Mouse (Mus musculus) ZHBTc4 (cell line): ENCODE results near the gene Snx13.

Experiments
- DNase-seq: peaks from one replicate; pipeline ENCODE4 v3.0.0-alpha.2; 2011; ENCODE audit warnings: low read depth, low spot score

The Snx13 gene

DNA sequence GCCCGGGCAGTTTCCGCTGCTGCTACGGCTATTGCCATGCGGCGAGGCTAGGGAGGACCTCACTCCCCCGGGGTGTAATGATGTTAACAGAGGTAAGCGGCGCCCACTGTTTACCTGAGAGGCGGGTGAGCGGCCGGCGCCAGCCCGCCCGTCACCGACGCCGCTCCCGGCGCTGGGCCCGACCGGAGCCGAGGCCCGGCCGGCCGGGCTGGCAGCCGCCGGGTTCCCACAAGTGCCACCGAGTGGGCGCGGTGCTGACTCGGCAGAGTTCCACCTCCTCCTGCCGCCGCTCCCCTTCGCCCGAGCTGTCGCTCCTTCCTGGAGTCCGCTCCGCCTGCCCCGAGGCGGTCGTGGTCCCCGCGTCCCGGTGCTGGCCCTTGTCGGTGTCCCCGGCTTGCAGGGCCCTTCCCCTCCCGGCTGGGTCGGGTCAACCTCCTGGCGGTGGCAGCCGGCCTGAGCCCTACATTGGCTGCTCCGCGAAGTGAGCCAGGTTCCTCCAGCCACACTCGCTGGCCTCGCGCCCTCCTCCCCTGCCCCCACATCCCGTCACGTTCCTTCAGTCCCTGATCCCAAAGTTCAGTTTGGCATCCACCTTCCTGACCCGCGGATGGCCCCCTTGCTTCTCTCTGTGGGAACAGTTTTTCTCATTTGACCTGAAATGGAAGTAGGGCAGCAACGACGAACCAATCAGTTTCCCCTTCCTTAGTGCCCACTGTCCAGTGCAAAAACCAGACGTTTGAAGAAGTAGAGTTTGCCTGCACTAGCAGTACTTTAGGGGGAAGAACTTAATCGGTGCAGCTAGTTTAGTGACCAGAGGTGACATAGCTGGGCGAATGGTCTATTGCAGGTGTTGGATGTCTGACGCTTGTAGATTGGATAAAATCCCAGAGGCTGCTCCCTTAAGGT, 587 bp downstream of the Snx13 start:
- peak; percentile 53 for DNase-seq

DNA sequence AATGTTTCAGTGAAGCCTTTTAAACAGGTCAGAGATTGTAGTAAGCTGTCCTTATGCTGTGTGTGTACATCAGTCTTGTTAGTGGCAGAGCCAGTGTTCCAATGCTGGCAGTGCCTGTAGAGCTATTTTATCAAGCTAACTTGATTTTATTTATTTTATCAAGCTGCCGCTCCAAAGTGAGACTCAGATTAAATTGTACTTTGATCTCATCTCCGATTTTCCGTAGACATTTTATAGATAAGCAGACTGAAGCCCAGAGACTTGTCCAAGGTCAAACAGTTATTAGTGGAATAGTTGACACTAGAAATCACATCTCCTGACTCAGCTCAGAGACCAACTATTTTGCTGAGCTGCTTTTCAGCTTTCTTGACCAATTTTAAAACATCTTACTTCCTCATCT, 1.9 kb downstream of the Snx13 start:
- DNase-seq, result no peak

DNA sequence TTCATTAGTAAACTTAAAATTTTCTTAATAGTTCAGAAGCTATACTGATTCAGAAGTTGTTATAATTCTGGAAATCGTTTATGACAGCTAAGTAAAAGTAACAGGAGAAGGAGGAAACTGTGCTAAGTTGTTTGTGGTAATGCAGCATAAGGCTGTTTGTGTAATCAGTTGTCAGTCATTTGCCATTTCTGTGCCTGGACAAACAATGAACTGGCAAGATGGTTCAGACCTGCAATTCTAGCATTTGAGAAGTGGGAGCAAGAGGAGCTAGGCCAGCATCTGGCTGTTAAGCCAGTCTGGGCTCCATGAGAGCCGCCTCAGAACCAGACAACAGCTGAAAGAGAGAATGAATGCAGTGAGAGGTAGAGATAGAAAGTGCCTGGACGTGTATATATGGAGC, 3.5 kb downstream of the Snx13 start:
- DNase-seq, result no peak

DNA sequence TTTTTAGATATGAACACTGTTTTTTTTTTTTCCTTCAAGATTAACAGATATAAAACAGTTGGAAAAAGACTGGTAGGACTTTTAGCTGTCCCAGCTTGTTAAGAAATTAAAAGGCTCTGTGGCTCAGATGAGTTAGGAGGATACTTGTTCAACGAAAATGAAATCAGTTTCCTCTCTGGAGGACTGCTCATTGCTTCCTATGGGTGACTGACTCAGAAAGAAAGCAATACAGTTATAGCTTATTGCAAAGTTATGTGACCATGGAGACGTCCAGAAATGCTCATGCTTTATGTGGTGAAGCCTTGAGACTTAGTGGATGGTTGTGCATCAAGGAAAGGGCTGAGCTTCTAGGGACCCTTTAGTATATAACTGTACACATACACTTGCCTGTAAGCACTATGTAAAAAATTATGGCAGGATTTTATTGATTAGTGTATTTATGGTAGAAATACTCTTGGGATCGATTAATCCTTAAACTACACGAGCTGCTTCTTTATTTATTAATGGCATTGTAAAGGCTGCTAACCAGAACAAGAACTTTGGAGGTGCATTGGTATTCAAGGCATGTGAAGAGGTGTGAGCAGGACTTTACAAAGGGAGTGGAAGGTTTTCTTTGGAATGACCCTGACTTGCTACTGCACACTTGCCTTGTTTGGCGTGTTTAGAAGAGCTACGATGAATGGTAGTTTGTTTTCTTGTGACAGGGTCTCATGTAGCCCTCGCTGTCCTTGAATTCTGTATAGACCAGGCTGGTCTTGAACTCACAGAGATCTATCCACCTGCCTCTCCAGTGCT, 4.2 kb downstream of the Snx13 start:
- DNase-seq, result peak; percentile 26

DNA sequence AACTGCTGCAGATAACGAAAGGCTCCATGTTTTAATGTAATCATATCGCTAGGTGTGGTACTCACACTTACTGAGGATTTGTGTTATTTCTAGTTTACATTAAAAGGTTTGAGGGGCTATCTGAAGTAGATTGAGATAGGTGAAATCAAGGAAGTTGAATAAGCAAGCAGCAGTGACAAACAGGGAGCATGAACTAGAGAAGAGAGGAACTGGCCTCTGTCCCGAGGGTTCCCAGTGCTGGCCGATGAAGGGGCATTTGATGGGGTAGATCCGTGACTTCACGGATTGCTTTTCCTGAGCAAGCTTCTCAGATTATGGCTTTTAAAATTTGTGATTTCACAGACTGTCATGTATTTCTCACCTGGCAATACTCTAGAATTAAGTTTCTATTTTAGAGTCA, 7.4 kb downstream of the Snx13 start:
- DNase-seq, result no peak

DNA sequence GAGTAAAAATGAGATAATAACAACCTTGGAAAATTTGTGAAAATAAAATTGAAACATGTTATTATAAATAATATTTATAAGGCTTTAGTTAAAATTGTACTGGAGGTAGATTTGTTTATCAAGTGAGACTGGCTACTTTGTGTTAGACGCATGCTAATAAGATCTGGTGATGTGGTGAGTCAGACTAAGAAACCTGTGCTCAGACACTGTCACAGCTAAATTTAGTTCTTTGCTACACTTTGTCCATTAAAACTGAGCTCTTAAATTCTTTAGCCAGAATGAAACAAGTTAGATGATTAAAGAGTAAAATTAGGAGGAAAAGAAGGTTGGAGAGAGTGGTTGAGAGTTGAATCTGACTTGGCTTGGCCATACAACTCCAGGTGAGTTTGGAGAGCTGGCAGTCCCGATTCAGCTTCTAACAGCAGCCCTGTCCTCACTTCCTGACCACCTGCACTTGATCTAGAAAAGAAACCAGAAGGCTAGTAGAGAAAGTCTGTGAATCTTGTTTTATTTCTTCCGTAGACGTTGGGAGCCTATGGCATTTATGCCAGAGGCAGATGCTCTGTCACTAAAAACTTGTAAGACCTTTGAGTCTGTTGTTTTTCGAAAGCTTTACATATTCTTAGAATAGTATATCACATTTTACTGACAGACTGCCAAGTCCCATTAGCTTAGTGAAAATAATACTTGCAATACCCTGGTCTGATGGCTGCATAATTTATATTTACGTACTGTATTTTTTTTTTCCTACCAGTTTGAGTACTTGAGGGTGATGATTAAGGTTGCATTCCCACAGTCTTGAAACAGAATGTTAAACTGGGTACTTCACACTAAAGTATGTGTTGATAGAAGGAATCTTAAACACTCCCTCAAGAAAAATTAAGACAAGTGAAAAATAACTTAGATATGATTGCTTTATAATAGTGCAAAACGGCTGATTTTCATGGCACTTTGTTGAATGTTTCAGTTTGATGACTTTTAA, 8.4 kb downstream of the Snx13 start:
- no peak for DNase-seq

DNA sequence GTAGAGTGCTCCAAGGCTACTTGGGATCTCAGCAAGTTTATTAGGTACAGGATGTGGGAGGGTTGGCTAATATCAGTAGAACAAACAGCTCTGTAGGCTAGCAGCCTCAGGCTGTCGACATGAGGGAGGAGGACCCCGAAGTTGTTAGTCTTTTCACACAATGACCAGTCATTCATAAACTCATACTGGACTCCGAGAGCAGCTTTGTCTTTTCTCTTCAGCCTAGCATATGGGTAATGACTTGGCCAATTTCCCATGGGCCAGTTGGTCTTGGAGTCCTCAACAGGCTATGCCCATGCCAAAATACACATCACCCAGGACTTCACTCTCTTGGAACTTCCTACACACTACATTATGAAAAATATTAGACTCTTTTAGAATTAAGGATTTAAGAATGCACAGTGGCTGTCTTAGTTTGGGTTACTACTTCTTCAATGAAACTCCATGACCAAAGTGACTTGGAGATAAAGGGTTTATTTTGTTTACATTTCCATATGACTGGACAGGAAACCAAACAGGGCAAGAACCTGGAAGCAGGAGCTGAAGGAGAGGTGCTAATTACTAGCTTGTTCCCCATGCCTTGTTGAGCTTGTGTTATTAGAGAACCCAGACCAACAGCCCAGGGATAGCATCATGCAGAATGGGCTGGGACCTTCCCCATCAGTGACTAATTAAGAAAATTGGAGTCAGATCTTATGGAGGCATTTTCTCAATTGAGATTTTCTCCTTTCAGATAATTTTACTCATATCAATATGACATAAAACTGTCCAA, 16.9 kb downstream of the Snx13 start:
- no peak for DNase-seq

DNA sequence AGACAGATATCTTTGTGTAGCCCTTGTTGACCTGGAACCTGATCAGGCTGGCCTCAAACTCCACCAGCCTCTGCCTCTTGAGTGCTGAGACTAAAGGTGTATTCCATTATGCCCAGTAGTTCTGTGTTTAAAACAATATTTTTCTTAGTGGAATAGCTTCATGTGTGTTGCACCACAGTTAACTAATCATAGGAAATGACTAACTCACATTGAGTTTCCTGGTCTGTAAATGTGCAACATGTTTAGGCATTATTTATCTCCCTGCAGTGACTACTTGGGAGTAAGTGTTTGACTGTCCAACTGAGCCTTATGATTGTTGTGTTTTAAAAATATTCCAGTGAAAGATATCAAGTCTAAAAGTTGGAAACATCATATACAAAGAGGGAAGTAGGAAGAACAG, 20.6 kb downstream of the Snx13 start:
- no peak for DNase-seq

DNA sequence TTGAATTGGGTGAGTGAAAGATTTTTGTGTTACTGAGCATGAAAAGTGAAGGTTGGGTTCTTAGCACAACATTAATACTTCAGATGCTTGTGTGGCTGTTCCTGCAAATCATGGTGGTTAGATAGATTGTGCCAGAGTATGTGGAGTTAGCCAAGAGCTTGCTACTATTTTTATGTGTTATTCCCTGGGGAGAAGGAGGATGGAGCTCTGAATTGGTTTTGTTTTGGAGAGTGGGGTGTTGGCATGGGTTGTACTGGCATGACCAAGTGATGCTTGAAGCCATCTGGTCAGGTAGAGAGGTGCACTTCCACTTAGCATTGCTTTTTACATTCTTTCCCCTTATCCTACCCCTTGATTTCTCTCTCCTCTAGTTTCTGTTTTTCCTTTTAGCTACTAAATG, 24.4 kb downstream of the Snx13 start:
- DNase-seq, result no peak

DNA sequence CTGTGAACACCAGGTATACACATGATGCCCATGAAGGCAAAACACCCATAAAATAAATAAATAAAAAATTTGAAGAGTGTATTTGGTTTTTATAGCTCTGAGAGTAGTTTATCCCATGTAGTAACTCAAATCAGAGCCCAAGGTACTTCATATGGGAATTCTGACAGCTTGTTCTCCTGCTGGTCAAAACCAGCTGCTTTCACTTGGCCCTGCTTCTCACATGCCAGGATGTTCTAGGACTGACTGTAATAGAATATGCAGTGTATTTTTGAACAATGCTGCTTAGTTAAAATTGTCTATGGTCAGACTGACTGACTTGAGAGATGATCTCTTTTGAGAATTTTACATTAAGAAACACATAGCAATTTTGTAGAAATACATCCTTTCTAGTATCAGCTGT, 25.2 kb downstream of the Snx13 start:
- no peak for DNase-seq

DNA sequence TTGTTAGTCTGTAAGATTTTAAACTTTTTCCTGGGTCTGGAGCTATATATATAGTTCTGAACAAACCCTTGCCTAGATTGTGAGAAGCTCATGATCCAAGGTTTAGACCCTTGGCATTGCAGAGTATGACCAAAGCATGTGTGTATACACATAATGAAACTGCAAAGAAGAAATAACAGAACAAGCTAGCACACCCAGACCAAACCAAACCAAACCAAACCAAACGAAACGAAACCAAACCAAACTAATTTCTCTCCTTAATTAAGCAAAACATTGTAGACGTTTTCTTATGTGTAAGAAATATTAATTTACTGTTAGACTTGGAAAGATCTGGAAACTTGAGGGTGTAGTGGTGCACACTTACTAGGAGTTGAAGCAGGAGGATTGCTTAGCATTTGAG, 29.0 kb downstream of the Snx13 start:
- no peak for DNase-seq

DNA sequence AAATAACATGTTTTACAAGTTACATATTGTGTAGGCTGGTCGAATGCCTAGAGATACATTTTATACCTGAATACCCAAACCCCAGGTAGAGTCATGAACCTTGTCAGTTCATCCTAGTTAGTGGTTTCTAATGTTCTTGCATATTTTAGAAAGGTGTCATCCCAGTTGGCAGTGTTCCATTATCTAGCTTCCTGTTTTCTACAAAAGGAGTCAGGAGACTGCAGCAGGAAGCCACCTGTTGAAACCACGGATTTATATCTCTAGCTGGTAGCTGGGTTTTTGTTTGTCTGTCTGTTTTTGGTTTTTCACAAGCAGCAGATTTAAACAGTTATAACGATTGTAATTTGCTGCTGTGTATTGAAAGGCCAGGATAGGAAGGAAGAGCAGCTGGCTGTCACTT, 76.6 kb downstream of the Snx13 start:
- no peak for DNase-seq

DNA sequence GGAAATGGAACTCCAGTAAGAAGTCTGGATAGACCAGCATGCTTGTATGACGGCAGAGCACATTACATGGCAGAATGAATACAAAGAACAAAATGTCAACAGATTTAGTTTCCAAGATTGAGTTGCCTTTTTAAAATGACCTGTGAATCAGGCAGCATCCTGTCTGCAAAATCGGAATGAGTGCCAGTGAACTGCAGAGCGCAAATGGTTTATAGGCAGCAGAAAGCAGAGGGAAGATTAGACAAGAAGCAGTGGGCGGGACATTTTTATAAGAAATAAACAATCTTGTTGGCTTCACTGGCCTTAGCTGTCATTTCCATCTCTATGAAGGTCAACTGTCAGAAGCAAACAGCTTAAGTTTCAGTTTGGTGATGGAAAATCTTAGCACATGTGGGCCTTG, 106.2 kb downstream of the Snx13 start:
- no peak for DNase-seq

DNA sequence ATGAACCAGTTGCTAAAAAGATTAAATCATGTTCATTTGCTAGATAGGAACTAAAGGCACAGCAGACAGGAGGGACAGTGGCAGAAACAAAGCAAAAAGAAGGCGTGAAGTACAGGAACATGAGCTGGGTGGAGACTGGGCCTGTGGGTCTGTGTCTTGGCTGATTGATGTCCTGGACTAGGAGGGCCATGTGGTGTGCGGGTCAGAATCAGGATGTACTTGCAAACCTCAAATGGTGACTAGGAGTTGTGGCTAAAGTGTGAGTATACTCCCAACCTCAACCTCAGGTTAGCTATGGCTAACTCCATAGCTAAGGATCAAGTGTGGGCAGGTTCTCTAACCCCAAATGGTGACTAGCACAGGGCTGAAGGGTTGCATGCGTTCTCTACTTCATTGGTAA, 107.2 kb downstream of the Snx13 start:
- DNase-seq, result no peak

DNA sequence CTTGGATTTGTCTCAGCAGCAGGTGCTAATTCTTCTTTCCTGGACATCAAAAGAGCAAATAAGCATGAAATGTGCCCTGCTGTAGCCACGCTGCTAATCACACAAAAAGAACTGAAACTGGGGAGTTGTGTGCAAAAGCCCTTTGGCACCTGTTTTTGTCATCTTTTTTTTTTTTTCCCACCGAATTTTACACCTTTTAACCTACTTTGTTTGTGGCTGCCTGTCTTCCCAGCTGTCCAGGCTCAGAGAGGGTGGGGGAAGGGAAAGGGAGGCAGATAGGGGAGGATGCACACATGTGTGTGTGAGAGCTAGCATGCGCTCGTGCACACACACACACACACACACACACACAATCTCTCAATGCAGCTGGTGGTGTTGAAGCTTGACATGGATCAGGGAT, 110.3 kb downstream of the Snx13 start:
- DNase-seq, result no peak

DNA sequence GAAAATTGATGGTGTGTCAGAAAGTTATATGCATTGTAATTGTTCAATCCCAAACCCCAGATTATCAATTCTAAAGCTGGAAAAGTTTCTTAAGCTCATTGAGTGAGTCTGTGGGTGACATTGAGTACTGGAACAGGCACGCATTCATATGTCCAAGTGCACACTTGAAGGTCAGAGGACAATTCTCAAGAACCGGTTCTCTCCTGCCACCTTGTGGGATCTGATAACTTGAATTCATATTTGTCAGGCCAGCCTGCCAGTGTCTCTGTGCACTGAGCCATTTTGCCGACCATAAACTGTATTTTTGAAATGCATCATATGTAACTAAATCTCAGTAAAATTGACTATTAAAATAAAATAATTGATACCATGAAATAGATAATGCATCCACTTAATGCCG, 114.7 kb downstream of the Snx13 start:
- DNase-seq, result no peak

DNA sequence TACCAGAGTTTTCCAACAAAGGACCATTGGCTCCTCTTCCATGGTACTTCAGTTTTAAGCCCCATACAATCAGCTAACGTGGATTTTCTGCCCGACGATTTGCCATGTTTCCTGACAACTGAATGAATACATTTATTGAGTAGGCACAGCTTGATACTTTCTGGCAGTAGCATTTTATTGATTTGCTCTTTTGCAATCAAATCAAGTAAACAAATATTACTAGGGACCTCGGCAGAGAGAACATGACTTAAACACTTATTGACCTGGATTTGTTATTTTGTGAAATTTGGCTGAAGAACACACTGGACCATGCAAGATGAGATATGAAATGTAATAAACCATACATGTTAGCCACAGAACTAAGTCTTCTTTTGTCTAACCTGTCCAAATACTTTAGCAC, 123.3 kb downstream of the Snx13 start:
- no peak for DNase-seq

DNA sequence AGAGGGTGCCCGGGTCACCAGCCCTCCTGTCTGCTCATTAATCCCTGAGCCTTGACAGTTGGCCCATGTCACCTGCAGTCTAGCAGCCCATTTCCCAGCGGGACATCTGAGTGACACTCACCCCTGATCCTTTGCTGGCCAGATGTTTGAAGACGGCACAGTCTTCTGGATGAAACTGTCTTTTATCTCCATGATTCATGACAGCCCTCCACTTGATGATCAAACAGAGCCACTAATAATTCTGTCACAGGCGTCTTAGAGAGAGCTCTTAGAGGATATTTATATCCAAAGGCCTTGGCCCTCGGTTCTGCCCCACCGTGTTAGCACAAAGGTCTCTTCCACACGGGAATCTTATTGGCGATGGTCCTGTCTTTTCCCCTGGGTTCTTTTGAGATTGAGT, 129.0 kb downstream of the Snx13 start:
- no peak for DNase-seq

DNA sequence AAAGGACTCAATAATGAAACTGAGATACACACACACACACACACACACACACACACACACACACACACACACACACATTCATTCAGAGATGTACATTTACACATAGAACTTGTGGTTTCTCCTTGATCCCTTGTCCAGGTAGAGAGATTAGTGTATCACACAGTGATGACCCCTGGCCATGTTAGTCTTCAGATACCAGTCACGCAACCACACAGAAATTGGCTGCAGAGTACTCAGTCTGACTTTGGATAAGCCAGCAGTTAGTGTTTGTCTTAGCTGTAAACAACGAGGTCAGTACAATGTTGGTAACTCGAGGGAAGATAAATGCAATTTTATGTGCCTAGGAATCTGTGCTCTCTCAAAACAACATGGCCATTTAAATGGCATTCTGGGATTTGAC, 129.6 kb downstream of the Snx13 start:
- DNase-seq, result no peak

DNA sequence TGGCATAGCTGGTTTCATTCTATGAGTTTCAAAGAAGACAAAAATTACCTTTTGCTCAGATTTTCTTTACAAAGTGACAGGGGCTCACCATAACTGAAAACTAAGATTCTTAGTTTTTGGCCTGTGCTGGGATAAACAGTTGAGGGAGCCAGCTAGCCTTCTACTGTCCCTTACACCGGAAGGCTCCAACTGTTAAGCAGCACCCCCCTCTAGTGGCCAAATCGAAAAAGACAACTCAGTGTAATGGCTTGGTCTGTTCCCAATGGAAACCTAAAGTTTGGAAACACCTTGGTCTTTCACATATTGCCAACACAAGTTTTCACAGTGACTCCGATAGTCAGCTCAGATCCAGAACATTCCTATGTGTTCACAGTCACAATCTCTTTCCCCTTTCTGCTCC, 135.7 kb downstream of the Snx13 start:
- peak; percentile 73 for DNase-seq

DNA sequence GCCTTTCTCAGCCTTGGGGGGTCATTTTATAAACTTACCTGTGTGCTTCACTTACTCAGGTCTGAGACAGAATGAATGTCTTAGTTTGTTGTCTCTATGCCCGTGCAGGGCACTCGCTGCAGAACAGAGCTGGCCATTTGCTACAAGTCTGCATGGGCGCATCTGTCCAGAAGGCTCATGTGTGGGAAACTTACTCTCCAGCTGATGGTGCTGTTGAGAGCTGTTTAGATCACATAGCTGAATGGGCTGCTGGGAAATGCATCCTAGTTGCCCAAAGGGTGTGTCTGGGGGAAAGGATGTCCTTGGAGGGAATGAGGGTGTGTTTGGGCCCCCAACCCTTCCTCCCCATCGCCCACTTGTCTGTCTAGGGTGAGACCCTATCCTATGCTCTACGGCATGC, 137.3 kb downstream of the Snx13 start:
- peak; percentile 20 for DNase-seq
